Comparison of ENCODE assay signal across 27 mouse cellular contexts in the genomic region with DNA sequence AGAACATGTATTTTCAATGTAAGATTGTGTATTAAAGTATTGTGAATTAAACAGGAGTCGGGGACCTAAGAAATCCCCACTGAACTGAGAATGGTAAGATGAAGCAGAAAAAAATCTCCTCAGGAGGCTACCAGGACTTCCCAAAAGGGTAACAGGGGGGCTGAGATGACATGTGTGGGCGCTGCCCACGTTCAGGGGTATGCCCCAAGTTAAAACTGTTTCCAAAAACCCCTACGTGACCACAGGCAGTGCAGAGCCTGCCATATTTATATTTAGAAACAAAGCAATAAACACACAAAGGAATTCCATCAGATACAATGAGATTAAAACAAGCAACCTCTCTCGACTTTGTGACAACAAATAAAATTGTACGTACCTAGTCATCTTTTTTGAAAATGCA. TPM values are rescaled to one million over a fixed set of nuclear protein-coding genes. Genes with fewer than 3 reads are reported as not detected.
DNase-seq lines count a peak whose midpoint lies in the region; ATAC-seq and TF ChIP-seq lines count a peak whose summit lies in the region.
"Had no signal": no experiment of that assay in that cellular context is flagged by ENCODE, and none has a peak within 500 bp of the region (broad histone marks: within the 10 kb centered on the region; RNA-seq: fewer than 3 reads in every experiment).

No protein-coding gene starts in this region.

- peak overlapping the region; percentile 10 for H3K4me2 ChIP-seq in myocyte (ENCODE audit: low read depth)
- H3K4me2 ChIP-seq in forebrain, embryonic 15.5 days (replicated peaks), result no peak overlapping the region
- H3K4me2 ChIP-seq: embryonic facial prominence, embryonic 13.5 days; embryonic facial prominence, embryonic 15.5 days; forebrain, embryonic 12.5 days had no signal

- H3K79me2 ChIP-seq in myocyte (ENCODE audit: control insufficient read depth, insufficient read depth), result no peaks in the 10 kb centered on the region

- DNase-seq in induced T-regulatory cell, adult 2 months (ENCODE audit: low read depth), result peak; percentile 38
- DNase-seq in adrenal gland, postnatal 36 days, result no peak
- DNase-seq in adrenal gland, postnatal 4 days (ENCODE audit: low spot score in 2 of 2), result no peak
- DNase-seq: adrenal gland, adult 2 months; adrenal gland, postnatal 10 days; adrenal gland, postnatal 25 days; B cell, adult 2 months; cerebellum, adult 11 months; cerebellum, adult 18-20 months; cerebellum, adult 8-10 months; cerebellum, adult 9-11 months; cerebellum, postnatal 14 days; cerebellum, postnatal 36 days; embryo, embryonic 11 days; forebrain, postnatal 0 days had no signal

- TF ChIP-seq POLR2A in myocyte (IDR thresholded peaks at IDR 0.05; ENCODE audit: insufficient read length, low read depth), result no peak

- no peaks in the 10 kb centered on the region for H3K27me3 ChIP-seq in myocyte (ENCODE audit: control insufficient read depth, insufficient read depth, insufficient read length)
- no peaks in the 10 kb centered on the region for H3K27me3 ChIP-seq in forebrain, embryonic 15.5 days
- H3K27me3 ChIP-seq: embryonic facial prominence, embryonic 13.5 days; embryonic facial prominence, embryonic 15.5 days; forebrain, embryonic 12.5 days; Patski had no signal

- H3K9ac ChIP-seq in forebrain, embryonic 15.5 days (replicated peaks), result no peak overlapping the region
- H3K9ac ChIP-seq: embryonic facial prominence, embryonic 13.5 days; embryonic facial prominence, embryonic 15.5 days; forebrain, embryonic 12.5 days; forebrain, postnatal 0 days had no signal

- H3K27ac ChIP-seq in forebrain, embryonic 15.5 days (replicated peaks), result no peak overlapping the region
- H3K27ac ChIP-seq: embryonic facial prominence, embryonic 13.5 days; embryonic facial prominence, embryonic 15.5 days; forebrain, embryonic 10.5 days; forebrain, embryonic 12.5 days had no signal

- no peak overlapping the region for H3ac ChIP-seq in myocyte (ENCODE audit: control insufficient read depth, insufficient read length)

- H3K9me3 ChIP-seq in forebrain, embryonic 15.5 days, result no peaks in the 10 kb centered on the region
- H3K9me3 ChIP-seq: embryonic facial prominence, embryonic 13.5 days; embryonic facial prominence, embryonic 15.5 days; forebrain, embryonic 10.5 days; forebrain, embryonic 12.5 days; G1E had no signal

- H3K4me1 ChIP-seq in forebrain, embryonic 15.5 days, result no peaks in the 10 kb centered on the region
- H3K4me1 ChIP-seq: embryonic facial prominence, embryonic 15.5 days had no signal

- peak; percentile 58 for ATAC-seq in CD4-positive, CD25-positive, alpha-beta regulatory T cell, adult 4 months
- ATAC-seq in forebrain, embryonic 15.5 days (replicated peaks), result no peak
- ATAC-seq: activated CD4-positive, CD25-positive, alpha-beta regulatory T cell, adult 4 months; forebrain, embryonic 14.5 days; forebrain, postnatal 0 days; Patski had no signal

- H3K4me3 ChIP-seq in myocyte, result no peak overlapping the region
- no peak overlapping the region for H3K4me3 ChIP-seq in forebrain, embryonic 15.5 days
- H3K4me3 ChIP-seq: embryonic facial prominence, embryonic 13.5 days; embryonic facial prominence, embryonic 15.5 days; erythroblast, embryonic 14.5 days; forebrain, embryonic 10.5 days; forebrain, embryonic 12.5 days had no signal

- WGBS in forebrain, embryonic 15.5 days, result 76% methylated on average over 6 of the region's 6 CpGs

- no peaks in the 10 kb centered on the region for H3K36me3 ChIP-seq in myocyte (ENCODE audit: control insufficient read depth, insufficient read depth)
- no peaks in the 10 kb centered on the region for H3K36me3 ChIP-seq in forebrain, embryonic 15.5 days
- H3K36me3 ChIP-seq: embryonic facial prominence, embryonic 13.5 days; embryonic facial prominence, embryonic 15.5 days; forebrain, embryonic 10.5 days; forebrain, embryonic 12.5 days; G1E had no signal

TF ChIP-seq in myocyte, 11 proteins besides CTCF, POLR2A, EP300 and RAD21:
- TF ChIP-seq CEBPB (IDR thresholded peaks at IDR 0.05; ENCODE audit: insufficient read depth, poor library complexity, severe bottlenecking) (no peak), SRF (IDR thresholded peaks at IDR 0.05; ENCODE audit: control insufficient read depth, insufficient read length, low read depth) (no peak), USF1 (IDR thresholded peaks at IDR 0.05; ENCODE audit: low read depth) (no peak), MYOD1 (IDR thresholded peaks at IDR 0.05; ENCODE audit: control insufficient read depth in 1 of 3, insufficient read length in 2 of 3, low read depth in 2 of 3) (no peak), REST (IDR thresholded peaks at IDR 0.05; ENCODE audit: insufficient read depth, insufficient read length) (no peak), POLR2AphosphoS2 (IDR thresholded peaks at IDR 0.05; ENCODE audit: insufficient read length, low read depth) (no peak), TCF3 (IDR thresholded peaks at IDR 0.05; ENCODE audit: insufficient read length, low read depth) (no peak), MYOG (IDR thresholded peaks at IDR 0.05; ENCODE audit: control insufficient read depth in 1 of 3, insufficient read depth in 1 of 3, insufficient read length in 2 of 3, low read depth in 2 of 3) (no peak), TCF12 (IDR thresholded peaks at IDR 0.05; ENCODE audit: insufficient read depth, poor library complexity, severe bottlenecking) (no peak), MAX (IDR thresholded peaks at IDR 0.05; ENCODE audit: low read depth) (no peak), E2F4 (IDR thresholded peaks at IDR 0.05; ENCODE audit: insufficient read depth) (no peak)

RNA-seq across cellular contexts. Expression of gene Tnfaip3, which starts 31.9 kb away (rescaled TPM):
- polyA plus RNA-seq in CD4-positive, CD25-positive, alpha-beta regulatory T cell, adult 4 months (2017; shearing (Covaris generic)), result 10 to 100 TPM; 36.6 to 47.4 TPM
- 8.0 TPM for polyA plus RNA-seq in myocyte (2012; fragmentation: generic; extraction: Trizol)
- 1 to 10 TPM; 6.0 to 7.1 TPM for total RNA-seq in adrenal gland, postnatal 36 days (2021)
- 1 to 10 TPM; 5.6 to 5.8 TPM for total RNA-seq in adrenal gland, postnatal 4 days (2021)
- polyA plus RNA-seq in forebrain, embryonic 15.5 days (2015; fragmentation: Nextera tagmentation; extraction: Ambion mirVana), result 2.2 TPM in 2 replicates
